Mouse (Mus musculus) kidney, postnatal 14 days (tissue): Measurements from ENCODE around the gene Cyp2c50.
"Not testable (repeated sequence)": the region's sequence is repeated elsewhere in the genome, so short reads cannot be mapped to it uniquely, and the experiment has no call there.

Experiments used
- DNase-seq: peaks from one replicate; pipeline ENCODE4 v3.0.0; 2022; ENCODE audit warnings: mixed read lengths

Gene Cyp2c50

GRCm38 (mm10) chr19:40089421-40089820, at the start of gene Cyp2c50:
Gene Cyp2c50, plus strand, starts transcription at chr19:40089688.
- DNase-seq: not testable (repeated sequence)

GRCm38 (mm10) chr19:40073701-40074100, 15.8 kb upstream of the Cyp2c50 start, which contains the start of gene Cyp2c54:
Gene Cyp2c54, minus strand, starts transcription at chr19:40073827.
- no peak for DNase-seq

GRCm38 (mm10) chr19:40088381-40088780, 1.1 kb upstream of the Cyp2c50 start:
- DNase-seq: no peak

GRCm38 (mm10) chr19:40091111-40091510, 1.6 kb downstream of the Cyp2c50 start:
- no peak for DNase-seq

- not testable (repeated sequence) for DNase-seq
Observed at GRCm38 (mm10) chr19:40119624-40120023, 30.1 kb downstream of the Cyp2c50 start.

GRCm38 (mm10) chr19:40125165-40125564, 35.7 kb downstream of the Cyp2c50 start:
- not testable (repeated sequence) for DNase-seq

- not testable (repeated sequence) for DNase-seq
Observed at GRCm38 (mm10) chr19:40126996-40127395, 37.5 kb downstream of the Cyp2c50 start.
